Mouse (Mus musculus): ENCODE measurements at regions not wholly inside any gene's neighbourhood (a gene's known extent, or its start where the extent isn't known, plus 50 kb on each side); places are given as distances from the start of the nearest gene placed in this dataset.

DNA sequence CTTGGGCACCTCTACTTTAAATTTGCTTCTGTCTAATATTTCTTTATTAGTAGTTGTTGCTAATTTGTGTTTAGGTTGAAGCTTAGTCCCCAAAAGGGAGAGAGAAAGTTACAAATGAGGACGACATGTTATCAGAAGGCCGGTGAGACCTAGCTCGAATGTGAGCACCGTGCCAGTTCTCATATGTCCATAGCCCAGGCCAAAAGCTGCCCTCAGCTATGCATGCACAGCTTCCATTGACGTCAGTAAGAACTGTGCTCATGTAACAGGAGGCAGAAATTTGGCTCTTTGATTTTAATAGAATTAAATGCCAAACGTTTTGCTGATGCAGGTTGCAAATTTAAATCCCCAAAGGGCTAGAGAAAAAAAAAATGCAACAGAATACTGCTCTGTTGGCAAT is 56.1 kb upstream of the Pappa2 start:
- TF ChIP-seq CTCF (IDR thresholded peaks at IDR 0.05; ENCODE audit: low read depth, low read length) (no peak), GATA2 (IDR thresholded peaks at IDR 0.05; ENCODE audit: borderline replicate concordance, low read depth, low read length) (no peak), GATA1 (IDR thresholded peaks at IDR 0.05; ENCODE audit: borderline replicate concordance, low read length) (no peak)

Data from G1E (cell line).